Mouse (Mus musculus) heart, postnatal 0 days (tissue): Measurements from ENCODE around the gene Nek9. TPM values are rescaled to one million over a fixed set of nuclear protein-coding genes. Genes with fewer than 3 reads are reported as not detected.

Source experiments
- ATAC-seq: fragments of 200-750 bp; cut with Nextera tagmentation; 2 replicates; pipeline ENCODE4 v1.8.0; 2017; ENCODE audit warnings: low read depth, moderate number of reproducible peaks, moderate library complexity; ENCODE audit not compliant: insufficient read depth
- DNase-seq: peaks from one replicate; pipeline ENCODE4 v3.0.0-alpha.2; 2016; ENCODE audit warnings: low spot score
- H3K27ac ChIP-seq: fragments of 300-500 bp; sonication (generic); 2 replicates; pipeline ENCODE4 v1.5.1; 2014; ENCODE audit warnings: low read depth, mild to moderate bottlenecking
- H3K27me3 ChIP-seq: fragments of 300-500 bp; sonication (generic); 2 replicates; pipeline ENCODE4 v1.6.1; 2014; ENCODE audit warnings: low read length, mixed read lengths; ENCODE audit not compliant: control insufficient read depth, insufficient read depth
- H3K36me3 ChIP-seq: fragments of 300-500 bp; sonication (generic); replicated peaks from 2 replicates; pipeline ENCODE4 v1.6.1; 2014; ENCODE audit warnings: low read length, mixed read lengths; ENCODE audit not compliant: control insufficient read depth, insufficient read depth
- H3K4me1 ChIP-seq: fragments of 300-500 bp; sonication (generic); 2 replicates; pipeline ENCODE4 v1.6.1; 2014; ENCODE audit warnings: antibody characterized with exemption; ENCODE audit not compliant: control insufficient read depth, insufficient read depth
- H3K4me2 ChIP-seq: fragments of 300-500 bp; sonication (generic); 2 replicates; pipeline ENCODE4 v1.6.1; 2014; ENCODE audit warnings: low read depth, mild to moderate bottlenecking, low read length, moderate library complexity
- H3K4me3 ChIP-seq: fragments of 300-500 bp; sonication (generic); 2 replicates; pipeline ENCODE4 v1.5.1; 2014; ENCODE audit warnings: low read depth, low read length
- H3K9ac ChIP-seq: fragments of 300-500 bp; sonication (generic); replicated peaks from 2 replicates; pipeline ENCODE4 v1.6.1; 2014; ENCODE audit warnings: low read depth, low read length, mixed read lengths
- H3K9me3 ChIP-seq: fragments of 300-500 bp; sonication (generic); replicated peaks from 2 replicates; pipeline ENCODE4 v1.6.1; 2016; ENCODE audit warnings: low read length; ENCODE audit not compliant: control insufficient read depth
- CTCF ChIP-seq: IDR thresholded peaks from 2 replicates; pipeline ENCODE4 v1.5.1; 2016; ENCODE audit warnings: antibody characterized with exemption, control low read depth, low read depth
- EP300 ChIP-seq: IDR thresholded peaks from 2 replicates; pipeline ENCODE4 v1.6.1; 2016; ENCODE audit warnings: antibody characterized with exemption, low read depth
- WGBS: fragments of 180-500 bp; shearing (Covaris S2); extraction: QIAGEN DNeasy Blood & Tissue Kit; methylation state at CpG from one replicate; pipeline ENCODE4 v1.1.7; 2014; 5-methylcytosine and 5-hydroxymethylcytosine counted together
- polyA plus RNA-seq: library from polyadenylated mRNA; unstranded; fragments of >200 nt; fragmentation: Nextera tagmentation; extraction: Ambion mirVana; gene quantifications from 2 replicates; pipeline ENCODE4 v1.2.1, GENCODE M21; 2015
- total RNA-seq: library from RNA; depleted of rRNA; stranded (reverse); fragments of >200 nt; gene quantifications from 2 replicates; pipeline ENCODE4 v1.2.3, GENCODE M21; 2014; ENCODE audit warnings: low replicate concordance; rRNA removed

Gene Nek9
- total RNA-seq (29.2 and 45.2 TPM in 2 replicates), polyA plus RNA-seq (12.5 and 14.2 TPM in 2 replicates)

DNA sequence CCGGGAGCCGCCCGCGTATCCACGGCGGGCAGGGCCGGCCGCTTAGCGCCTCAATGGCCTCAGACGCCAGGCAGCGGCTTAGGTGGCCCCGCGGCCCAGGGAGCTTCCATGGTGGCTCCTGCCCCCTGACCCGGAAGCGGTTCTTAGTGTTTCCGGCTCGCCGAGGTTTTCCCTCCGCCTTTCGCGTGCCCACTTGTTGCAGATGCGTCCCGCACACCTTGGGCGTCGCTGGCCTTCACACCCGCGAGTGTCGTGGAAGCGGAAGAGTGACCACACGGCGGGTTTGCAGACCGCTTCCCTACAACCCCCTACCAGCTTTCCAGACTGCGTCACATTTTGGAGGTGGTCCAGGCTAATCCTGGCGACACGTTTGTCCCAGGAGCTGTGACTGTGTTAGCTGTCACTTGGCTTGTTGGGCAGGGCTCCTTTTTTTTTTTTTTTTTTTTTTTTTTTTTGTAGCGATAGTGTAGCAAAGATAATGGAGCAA, at the start of gene Nek9:
Gene Nek9 (minus strand): TSS at position 120 of the 487 bp plus-strand sequence.
- peak within 1 kb of the TSS; percentile 95 for H3K9ac ChIP-seq
- peak; percentile 83 for ATAC-seq
- H3K4me1 ChIP-seq, result peaks cover 19% of the 10 kb centered on the region
- peaks cover 39% of the 10 kb centered on the region for H3K36me3 ChIP-seq
- DNase-seq, result peak; percentile 88
- no peaks in the 10 kb centered on the region for H3K9me3 ChIP-seq
- H3K4me3 ChIP-seq, result peak within 1 kb of the TSS; percentile 94
- WGBS, result 0% methylated on average over 33 of the region's 36 CpGs
- no peaks in the 10 kb centered on the region for H3K27me3 ChIP-seq
- peak within 1 kb of the TSS; percentile 68 for H3K4me2 ChIP-seq
- TF ChIP-seq CTCF (no peak), EP300 (peak; percentile 45; the same call in 1 of the 2 replicates)
- H3K27ac ChIP-seq, result peak within 1 kb of the TSS; percentile 92

DNA sequence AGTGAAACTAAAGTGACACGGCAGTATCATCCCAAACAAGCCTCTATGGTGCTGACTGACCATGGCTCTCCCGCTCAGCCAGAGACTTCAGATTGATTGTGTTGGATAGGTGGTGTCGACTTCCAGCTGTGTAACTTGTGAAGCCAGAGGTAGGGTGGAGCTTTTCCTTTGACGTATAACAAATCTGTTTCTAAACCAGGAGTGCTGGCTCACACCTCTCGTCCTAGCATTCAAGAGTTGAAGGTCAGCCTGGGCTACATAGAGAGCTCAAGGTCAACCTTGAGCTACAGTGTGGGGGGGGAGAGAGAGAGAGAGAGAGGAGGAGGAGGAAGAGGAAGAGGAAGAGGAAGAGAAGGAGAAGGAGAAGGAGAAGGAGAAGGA, 46.8 kb upstream of the Nek9 start:
- no peak for TF ChIP-seq CTCF
- TF ChIP-seq EP300, result no peak
- no peak for DNase-seq
- Histone ChIP-seq H3K4me1 (peaks cover 11% of the 10 kb centered on the region), H3K27ac (peak overlapping the region; percentile 69), H3K9me3 (no peaks in the 10 kb centered on the region), H3K9ac (no peak overlapping the region), H3K36me3 (no peaks in the 10 kb centered on the region), H3K4me2 (no peak overlapping the region), H3K4me3 (no peak overlapping the region), H3K27me3 (no peaks in the 10 kb centered on the region)
- WGBS, result 34% methylated on average over 5 of the region's 5 CpGs
- peak; percentile 53 for ATAC-seq

- no peak overlapping the region for H3K9ac ChIP-seq
Observed at GRCm38 (mm10) chr12:85385329-85385994, 46.3 kb upstream of the Nek9 start.

DNA sequence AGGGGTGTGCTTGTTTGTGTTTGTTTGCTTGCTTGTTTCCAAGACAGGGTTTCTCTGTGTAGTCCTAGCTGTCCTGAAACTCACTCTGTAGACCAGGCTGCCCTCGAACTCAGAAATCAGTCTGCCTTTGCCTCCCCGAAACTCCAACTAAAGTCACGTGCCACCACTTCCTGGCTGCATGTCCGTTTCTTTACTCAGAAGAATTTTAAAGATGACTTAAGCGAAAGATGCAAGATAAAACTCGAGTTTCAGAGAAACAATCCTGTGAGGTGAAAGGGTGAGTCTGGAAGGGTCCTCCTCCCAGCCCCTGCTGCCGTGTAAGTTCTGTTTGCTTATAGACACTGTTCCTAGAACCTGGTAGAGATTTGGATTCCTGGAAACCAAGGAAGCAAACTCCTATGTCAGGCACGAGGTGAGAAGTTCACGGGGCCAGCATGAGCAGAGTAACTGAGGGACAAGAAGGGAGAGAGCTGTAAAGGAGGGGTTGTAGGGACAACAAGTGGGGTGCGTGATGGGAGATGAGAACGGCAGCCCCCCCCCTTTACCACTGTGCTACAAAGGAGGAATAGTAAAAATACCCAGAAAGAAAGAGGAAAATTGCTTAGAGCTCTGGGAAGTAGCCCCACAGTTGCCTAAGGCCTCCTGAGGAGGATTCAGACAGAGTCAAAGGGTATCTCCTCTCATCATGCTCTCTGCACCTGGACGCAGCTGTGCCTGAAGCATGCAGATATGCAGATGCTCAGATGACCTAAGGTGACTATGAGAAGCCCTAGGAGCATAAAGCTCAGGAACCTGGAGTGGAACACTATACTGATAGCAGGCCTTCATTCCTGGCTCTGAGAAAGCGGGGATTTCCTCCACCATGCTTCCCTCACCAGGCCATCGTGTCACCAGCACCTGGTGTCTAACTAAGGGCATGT, 43.9 kb upstream of the Nek9 start:
- DNase-seq (no peak), ATAC-seq (no peak)
- TF ChIP-seq EP300 (no peak), CTCF (no peak)
- Histone ChIP-seq H3K9ac (no peak overlapping the region), H3K4me3 (no peak overlapping the region), H3K27me3 (no peaks in the 10 kb centered on the region), H3K4me1 (peaks cover 11% of the 10 kb centered on the region), H3K4me2 (no peak overlapping the region), H3K27ac (no peak overlapping the region), H3K36me3 (no peaks in the 10 kb centered on the region), H3K9me3 (no peaks in the 10 kb centered on the region)
- WGBS, result 56% methylated on average over 14 of the region's 14 CpGs

More at GRCm38 (mm10) chr12:85385329-85385994, 46.3 kb upstream of the Nek9 start:
- DNase-seq (no peak), ATAC-seq (peak; percentile 49)
- H3K4me3 ChIP-seq, result no peak overlapping the region
- H3K27ac ChIP-seq, result peak overlapping the region; percentile 69
- H3K4me2 ChIP-seq, result no peak overlapping the region
- WGBS, result 59% methylated on average over 10 of the region's 10 CpGs
- TF ChIP-seq CTCF (no peak), EP300 (no peak)
- H3K27me3 ChIP-seq, result no peaks in the 10 kb centered on the region
- no peaks in the 10 kb centered on the region for H3K9me3 ChIP-seq
- H3K4me1 ChIP-seq, result peaks cover 11% of the 10 kb centered on the region
- no peaks in the 10 kb centered on the region for H3K36me3 ChIP-seq

DNA sequence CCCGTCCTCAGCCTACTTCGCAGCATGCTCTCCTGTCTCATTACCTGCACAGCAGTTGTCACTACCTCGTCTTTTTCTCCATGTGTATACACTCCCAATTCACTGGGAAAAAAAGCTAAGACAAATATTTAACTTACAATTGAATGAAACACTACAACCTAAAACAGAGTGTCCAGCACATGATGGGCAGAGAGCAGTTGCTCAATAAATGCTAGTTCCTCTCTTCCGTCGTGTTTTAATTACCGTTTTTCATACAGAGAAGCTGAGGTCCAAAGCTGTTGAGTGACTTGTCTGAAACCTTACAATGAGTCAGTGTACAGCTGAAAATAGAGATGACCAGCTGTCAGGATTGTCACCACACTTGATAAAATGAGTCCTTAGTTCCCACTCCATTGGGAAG, 42.4 kb upstream of the Nek9 start:
- H3K4me3 ChIP-seq, result no peak overlapping the region
- 84% methylated on average over 6 of the region's 6 CpGs for WGBS
- DNase-seq, result no peak
- no peak overlapping the region for H3K4me2 ChIP-seq
- no peaks in the 10 kb centered on the region for H3K9me3 ChIP-seq
- peaks cover 11% of the 10 kb centered on the region for H3K4me1 ChIP-seq
- no peak overlapping the region for H3K27ac ChIP-seq
- ATAC-seq, result no peak
- H3K36me3 ChIP-seq, result no peaks in the 10 kb centered on the region
- no peak overlapping the region for H3K9ac ChIP-seq
- TF ChIP-seq EP300 (no peak), CTCF (no peak)
- H3K27me3 ChIP-seq, result no peaks in the 10 kb centered on the region
